Mouse (Mus musculus) hindbrain, embryonic 15.5 days (tissue): Measurements from ENCODE around the gene Hscb. TPM values are rescaled to one million over a fixed set of nuclear protein-coding genes. Genes with fewer than 3 reads are reported as not detected.
"Not testable (repeated sequence)": the region's sequence is repeated elsewhere in the genome, so short reads cannot be mapped to it uniquely, and the experiment has no call there.

Experiments used
- ATAC-seq: fragments of 200-750 bp; cut with Nextera tagmentation; 2 replicates; pipeline ENCODE4 v1.8.0; 2017; ENCODE audit warnings: low read depth, moderate number of reproducible peaks, moderate TSS enrichment; ENCODE audit not compliant: low FRiP score
- H3K27ac ChIP-seq: fragments of 300-500 bp; sonication (generic); replicated peaks from 2 replicates; pipeline ENCODE4 v1.5.1; 2015; ENCODE audit warnings: mild to moderate bottlenecking, inconsistent platforms
- H3K27me3 ChIP-seq: fragments of 300-500 bp; sonication (generic); 2 replicates; pipeline ENCODE4 v1.6.1; 2015; ENCODE audit warnings: control low read depth, inconsistent platforms
- H3K36me3 ChIP-seq: fragments of 300-500 bp; sonication (generic); 2 replicates; pipeline ENCODE4 v1.6.1; 2015; ENCODE audit warnings: control low read depth, inconsistent platforms
- H3K4me1 ChIP-seq: fragments of 300-500 bp; sonication (generic); replicated peaks from 2 replicates; pipeline ENCODE4 v1.6.1; 2015; ENCODE audit warnings: control low read depth, inconsistent platforms
- H3K4me2 ChIP-seq: fragments of 300-500 bp; sonication (generic); 2 replicates; pipeline ENCODE4 v1.6.1; 2015; ENCODE audit warnings: moderate library complexity, mild to moderate bottlenecking, inconsistent platforms
- H3K4me3 ChIP-seq: fragments of 300-500 bp; sonication (generic); 2 replicates; pipeline ENCODE4 v1.5.1; 2015; ENCODE audit warnings: mild to moderate bottlenecking, inconsistent platforms
- H3K9ac ChIP-seq: fragments of 300-500 bp; sonication (generic); 2 replicates; pipeline ENCODE4 v1.6.1; 2015; ENCODE audit warnings: inconsistent platforms
- H3K9me3 ChIP-seq: fragments of 300-500 bp; sonication (generic); 2 replicates; pipeline ENCODE4 v1.6.1; 2016; ENCODE audit warnings: control low read depth, inconsistent platforms
- WGBS: fragments of 180-500 bp; shearing (Covaris S2); methylation state at CpG from one replicate; pipeline ENCODE4 v1.1.7; 2015; 5-methylcytosine and 5-hydroxymethylcytosine counted together
- polyA plus RNA-seq: library from polyadenylated mRNA; unstranded; fragments of >200 nt; fragmentation: Nextera tagmentation; extraction: Ambion mirVana; gene quantifications from 2 replicates; pipeline ENCODE4 v1.2.1, GENCODE M21; 2015

Gene Hscb
- polyA plus RNA-seq: 9.6 and 12.2 TPM in 2 replicates

DNA sequence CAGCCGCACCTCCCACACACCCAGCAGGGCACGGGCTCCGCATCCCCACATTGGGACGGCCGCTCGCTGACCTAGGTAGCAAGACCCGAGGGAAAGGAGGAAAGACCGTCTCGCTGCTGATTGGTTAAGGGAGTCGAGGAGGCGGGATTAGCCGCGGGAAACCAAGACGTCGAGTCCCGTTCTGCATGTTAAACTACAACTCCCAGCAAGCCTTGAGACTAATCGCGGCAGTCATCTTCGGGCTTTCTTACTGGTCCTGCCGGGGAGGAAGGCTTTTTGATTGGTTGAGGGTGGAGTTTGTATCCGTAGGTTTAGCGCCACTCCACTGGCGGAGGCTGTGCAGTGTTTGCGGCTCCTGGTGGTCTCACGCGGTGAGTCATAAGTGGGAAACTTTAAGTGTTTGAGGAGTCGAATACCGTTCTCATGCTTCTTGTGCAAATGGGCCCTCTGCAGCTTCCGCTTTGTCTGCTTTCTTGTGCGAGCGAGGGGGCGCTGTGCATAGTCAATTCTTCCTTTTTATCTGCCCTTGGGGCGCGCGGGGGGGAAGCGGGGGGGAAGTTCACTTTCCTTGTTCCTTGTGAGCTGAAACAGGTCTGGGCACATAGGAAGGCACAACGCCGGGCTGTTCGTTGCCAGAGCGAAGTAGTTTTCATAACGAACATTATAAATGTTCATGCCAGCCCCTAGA, at the start of gene Hscb, which contains the start of gene Chek2:
Gene Hscb, minus strand, starts transcription at position 100 of the 688 bp plus-strand sequence.
Gene Chek2, plus strand, starts transcription at position 302 of the 688 bp plus-strand sequence.
- no peaks in the 10 kb centered on the region for H3K9me3 ChIP-seq
- H3K27me3 ChIP-seq: no peaks in the 10 kb centered on the region
- H3K27ac ChIP-seq: peak within 1 kb of the TSS; percentile 78
- peak within 1 kb of the TSS; percentile 65 for H3K9ac ChIP-seq
- peak within 1 kb of the TSS; percentile 87 for H3K4me2 ChIP-seq
- whole genome bisulfite sequencing: under 1% methylated on average over 41 of the region's 41 CpGs
- H3K36me3 ChIP-seq: no peaks in the 10 kb centered on the region
- peak; percentile 99 for ATAC-seq
- peaks cover 13% of the 10 kb centered on the region for H3K4me1 ChIP-seq
- peak within 1 kb of the TSS; percentile 88 for H3K4me3 ChIP-seq

DNA sequence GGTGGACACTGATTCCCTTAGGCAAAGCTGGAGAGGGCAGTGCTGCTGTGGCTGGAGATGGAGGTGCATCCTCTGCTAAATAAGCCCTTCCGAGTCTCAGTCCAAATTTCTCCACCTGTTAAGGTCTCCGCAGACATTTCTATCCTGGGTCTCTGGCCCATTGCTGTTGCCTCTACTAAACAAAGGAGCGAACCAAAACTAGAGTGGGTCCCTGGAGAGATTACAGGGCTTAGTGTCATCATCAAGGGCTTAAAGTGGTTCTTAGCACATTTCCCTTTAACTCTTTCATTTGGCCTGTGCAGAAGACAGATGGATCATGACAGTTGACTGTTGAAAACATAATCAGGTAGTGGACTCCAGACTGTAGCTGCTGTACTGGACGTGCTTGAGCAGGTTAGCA, 49.0 kb upstream of the Hscb start:
- 86% methylated on average over 4 of the region's 4 CpGs for WGBS
- Histone ChIP-seq H3K4me2 (no peak overlapping the region), H3K4me1 (no peaks in the 10 kb centered on the region), H3K36me3 (peaks cover 8% of the 10 kb centered on the region), H3K27me3 (no peaks in the 10 kb centered on the region), H3K9me3 (no peaks in the 10 kb centered on the region), H3K4me3 (no peak overlapping the region), H3K27ac (no peak overlapping the region), H3K9ac (no peak overlapping the region)
- ATAC-seq: no peak

DNA sequence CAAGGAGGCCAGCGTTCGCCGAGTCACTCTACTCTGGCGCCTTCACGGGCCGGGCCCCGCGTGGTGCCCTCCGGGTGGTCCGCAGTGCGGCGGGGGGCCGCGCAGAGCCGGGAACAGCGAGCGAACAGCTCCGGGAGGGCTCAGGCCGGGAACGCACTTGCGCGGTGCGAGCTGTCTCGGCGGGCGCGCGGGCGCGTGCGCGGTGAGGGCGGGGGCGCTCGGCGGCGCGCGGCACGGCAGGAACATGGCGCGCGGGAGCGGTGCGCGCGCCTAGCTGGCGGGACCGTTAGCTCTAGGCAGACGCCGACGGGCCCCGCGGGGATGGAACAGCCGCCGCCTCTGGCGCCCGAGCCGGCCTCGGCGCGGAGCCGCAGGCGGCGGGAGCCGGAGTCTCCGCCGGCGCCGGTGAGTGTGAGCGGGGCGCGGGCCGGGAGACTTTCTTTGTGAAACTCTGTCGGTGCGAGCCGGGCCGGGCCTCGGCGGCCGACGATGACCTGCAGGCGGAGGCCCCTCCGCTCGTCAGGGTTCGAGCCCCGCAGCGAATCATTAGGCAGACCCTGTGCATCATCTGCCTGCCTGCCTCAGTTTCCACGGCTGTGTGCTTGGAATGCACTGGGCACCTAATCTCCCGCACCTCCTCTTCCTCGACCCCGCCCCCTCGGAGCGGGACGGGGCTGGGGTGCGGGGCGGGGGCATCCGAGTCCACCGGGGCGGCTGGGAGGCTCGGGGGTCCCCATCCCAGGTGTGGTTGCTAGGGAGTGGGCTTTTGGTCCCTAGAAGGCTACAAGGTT, 40.2 kb upstream of the Hscb start, which contains the start of gene Ttc28:
Gene Ttc28, plus strand, starts transcription at position 220 of the 791 bp plus-strand sequence.
- ATAC-seq: peak; percentile 91
- peak within 1 kb of the TSS; percentile 83 for H3K4me2 ChIP-seq
- peaks cover 14% of the 10 kb centered on the region for H3K4me1 ChIP-seq
- no peaks in the 10 kb centered on the region for H3K27me3 ChIP-seq
- H3K4me3 ChIP-seq: peak within 1 kb of the TSS; percentile 85
- WGBS: under 1% methylated on average over 80 of the region's 101 CpGs
- no peaks in the 10 kb centered on the region for H3K36me3 ChIP-seq
- H3K27ac ChIP-seq: peak within 1 kb of the TSS; percentile 88
- peak within 1 kb of the TSS; percentile 89 for H3K9ac ChIP-seq
- no peaks in the 10 kb centered on the region for H3K9me3 ChIP-seq

DNA sequence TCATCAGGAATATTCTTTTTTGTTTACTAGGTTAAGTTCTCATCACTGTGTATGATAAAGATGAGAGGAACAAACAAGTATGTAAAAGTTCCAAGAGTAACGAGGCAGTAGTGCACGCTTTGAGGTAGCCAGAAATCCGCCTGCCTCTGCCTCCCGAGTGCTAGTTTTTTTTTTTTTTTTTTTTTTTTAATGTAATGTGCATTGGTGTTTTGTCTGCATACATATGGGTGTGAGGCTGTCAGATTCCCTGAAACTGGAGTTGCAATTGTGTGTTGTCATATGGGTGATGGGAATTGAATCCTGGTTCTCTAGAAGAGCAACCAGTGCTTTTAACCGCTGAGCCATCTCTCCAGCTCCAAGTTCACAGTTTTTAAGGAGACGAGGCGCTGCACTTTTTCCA, 39.5 kb upstream of the Hscb start:
- peak overlapping the region; percentile 83 for H3K4me2 ChIP-seq
- WGBS: 61% methylated on average over 7 of the region's 7 CpGs
- peak overlapping the region; percentile 85 for H3K4me3 ChIP-seq
- H3K4me1 ChIP-seq: peaks cover 14% of the 10 kb centered on the region
- no peak; the same call in 1 of the 2 replicates for ATAC-seq
- H3K36me3 ChIP-seq: no peaks in the 10 kb centered on the region
- H3K27me3 ChIP-seq: no peaks in the 10 kb centered on the region
- H3K27ac ChIP-seq: peak overlapping the region; percentile 88
- peak overlapping the region; percentile 89 for H3K9ac ChIP-seq
- H3K9me3 ChIP-seq: no peaks in the 10 kb centered on the region

DNA sequence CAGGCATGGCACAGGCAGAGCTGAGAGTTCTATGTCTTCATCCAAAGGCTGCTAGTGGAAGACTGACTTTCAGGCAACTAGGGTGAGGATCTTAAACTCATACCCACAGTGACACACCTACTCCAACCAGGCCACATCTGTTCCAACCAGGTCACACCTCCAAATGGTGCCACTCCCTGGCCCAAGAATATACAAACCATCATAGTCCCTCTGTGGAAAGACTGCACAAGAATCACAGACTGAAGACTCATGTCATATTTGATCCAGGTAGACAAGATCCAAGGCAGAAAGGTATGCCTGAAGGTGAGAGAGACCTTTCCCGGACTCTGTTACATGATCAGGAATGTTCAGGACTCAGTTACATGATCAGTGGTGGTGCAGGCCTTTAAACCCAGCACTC, 38.9 kb upstream of the Hscb start:
- H3K4me2 ChIP-seq, H3K27ac ChIP-seq, H3K4me3 ChIP-seq, H3K9me3 ChIP-seq, ATAC-seq, H3K27me3 ChIP-seq, H3K9ac ChIP-seq, H3K36me3 ChIP-seq: not testable (repeated sequence)
- 100% methylated on average over 1 of the region's 1 CpGs for WGBS
- H3K4me1 ChIP-seq: peaks cover 18% of the 10 kb centered on the region

DNA sequence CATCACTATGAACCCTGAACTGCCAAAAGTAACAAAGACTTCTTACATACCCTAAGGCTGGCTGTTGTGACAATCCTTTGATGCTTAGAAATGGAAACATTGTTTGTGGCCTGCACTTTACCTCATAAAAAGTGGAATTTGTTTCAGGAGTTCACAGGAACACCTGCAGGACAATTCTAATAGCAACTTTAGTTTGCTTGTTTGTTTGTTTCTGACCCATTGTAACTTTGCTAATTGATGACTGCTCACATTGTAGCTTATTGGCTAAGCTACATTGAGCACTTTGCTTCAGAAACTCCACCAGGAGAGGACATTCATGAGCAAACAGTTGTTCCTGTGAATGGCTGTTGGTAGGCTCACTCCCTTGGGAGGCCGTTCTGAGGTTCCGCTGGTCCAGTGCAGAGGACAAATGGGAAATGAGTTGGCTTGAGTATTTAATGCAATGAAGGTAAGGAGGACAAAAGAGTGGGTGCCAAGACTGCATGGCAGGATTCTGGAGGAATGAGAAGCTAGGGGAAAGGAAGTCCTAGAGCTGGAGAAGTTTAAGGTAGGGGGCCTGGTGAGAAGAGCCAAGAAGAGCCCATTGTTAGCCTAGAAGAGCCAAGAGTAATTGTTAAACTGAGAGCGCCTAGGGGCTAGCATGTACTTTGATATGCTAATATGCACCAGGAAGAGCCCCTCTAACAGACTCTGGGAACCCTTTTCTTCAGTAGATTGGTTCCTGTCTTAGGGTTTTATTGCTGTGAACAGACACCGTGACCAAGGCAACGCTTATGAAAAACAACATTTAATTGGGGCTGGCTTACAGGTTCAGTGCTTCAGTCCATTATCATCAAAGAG, 38.3 kb upstream of the Hscb start:
- Histone ChIP-seq H3K4me1 (peaks cover 24% of the 10 kb centered on the region), H3K4me3 (no peak overlapping the region), H3K36me3 (no peaks in the 10 kb centered on the region), H3K27ac (no peak overlapping the region), H3K27me3 (no peaks in the 10 kb centered on the region), H3K9me3 (no peaks in the 10 kb centered on the region), H3K4me2 (no peak overlapping the region), H3K9ac (no peak overlapping the region)
- WGBS: 59% methylated on average over 5 of the region's 5 CpGs
- no peak for ATAC-seq

DNA sequence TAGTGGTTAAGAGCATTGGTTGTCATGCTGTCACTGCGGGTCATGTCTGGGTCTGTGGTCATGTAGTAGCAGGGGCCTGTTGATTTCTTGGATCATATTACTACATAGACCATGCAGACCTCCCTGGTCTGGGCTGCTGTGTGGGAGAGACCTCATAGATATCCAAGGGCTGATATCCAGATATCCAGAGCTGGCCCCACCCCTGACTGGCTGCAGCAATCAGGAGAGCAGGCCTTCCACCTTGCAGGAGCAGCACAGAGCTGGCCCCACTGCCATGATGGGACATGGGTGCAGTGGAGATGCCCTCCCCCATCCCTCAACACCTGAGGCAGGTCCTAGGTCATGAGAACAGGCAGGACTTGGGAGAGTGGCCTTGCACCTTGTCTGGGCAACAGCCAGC, 35.7 kb upstream of the Hscb start:
- H3K27me3 ChIP-seq: no peaks in the 10 kb centered on the region
- H3K4me1 ChIP-seq: peaks cover 19% of the 10 kb centered on the region
- H3K27ac ChIP-seq: no peak overlapping the region

DNA sequence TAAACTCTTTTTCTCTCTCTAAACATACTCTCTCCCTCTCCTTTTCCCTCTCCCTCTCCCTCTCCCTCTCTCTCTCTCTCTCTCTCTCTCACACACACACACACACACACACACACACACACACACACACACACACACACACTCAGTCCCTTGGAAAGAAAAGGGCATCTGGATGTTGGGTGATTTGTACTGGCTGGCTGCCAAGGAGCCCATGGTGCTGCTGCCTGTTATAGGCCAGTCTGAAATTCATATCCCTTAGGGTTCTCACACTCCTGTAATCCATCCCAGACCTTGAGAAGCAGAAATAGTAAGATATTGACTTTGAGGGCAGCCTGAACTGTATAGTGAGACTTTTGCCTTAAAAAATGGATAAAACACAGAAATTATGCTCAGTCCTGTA, 35.1 kb upstream of the Hscb start:
- no peak for ATAC-seq
- no peak overlapping the region for H3K9ac ChIP-seq

More for the DNA sequence above, 35.7 kb upstream of the Hscb start:
- Histone ChIP-seq H3K9me3 (no peaks in the 10 kb centered on the region), H3K36me3 (no peaks in the 10 kb centered on the region), H3K4me2 (no peak overlapping the region), H3K4me3 (no peak overlapping the region), H3K9ac (no peak overlapping the region)
- 92% methylated on average over 1 of the region's 1 CpGs for WGBS
- no peak for ATAC-seq

DNA sequence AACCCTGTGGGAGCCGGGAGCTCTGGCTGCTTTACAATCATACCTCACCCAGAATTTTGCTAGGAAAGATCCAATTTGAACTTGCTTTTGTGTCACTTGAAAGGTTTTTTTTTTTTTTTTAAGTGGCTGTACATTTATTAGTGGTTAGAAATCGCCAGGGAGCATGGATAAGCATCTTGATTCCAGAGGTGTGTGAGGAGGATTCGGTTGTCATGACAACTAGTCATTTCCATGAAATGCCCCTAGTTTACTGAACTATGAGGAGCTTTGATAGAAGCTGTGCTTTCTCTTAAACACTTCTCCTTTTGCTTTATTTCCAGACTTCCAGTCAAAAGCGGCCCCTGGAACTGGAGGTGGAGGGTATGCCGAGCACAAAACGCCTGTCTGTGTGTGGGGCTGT, 33.6 kb upstream of the Hscb start:
- Histone ChIP-seq H3K27ac (peak overlapping the region; percentile 69), H3K9ac (no peak overlapping the region), H3K4me3 (no peak overlapping the region), H3K9me3 (no peaks in the 10 kb centered on the region), H3K36me3 (no peaks in the 10 kb centered on the region), H3K4me1 (peaks cover 25% of the 10 kb centered on the region), H3K4me2 (peak overlapping the region; percentile 1; the same call in 1 of the 2 replicates), H3K27me3 (no peaks in the 10 kb centered on the region)
- no peak; the same call in 1 of the 2 replicates for ATAC-seq
- 49% methylated on average over 6 of the region's 6 CpGs for WGBS

More for the DNA sequence above, 35.1 kb upstream of the Hscb start:
- Histone ChIP-seq H3K27ac (0 out of 2 replicates have a peak overlapping the region, but pooled peaks have one; percentile 20), H3K27me3 (no peaks in the 10 kb centered on the region), H3K4me3 (no peak overlapping the region), H3K4me2 (no peak overlapping the region), H3K9me3 (no peaks in the 10 kb centered on the region), H3K4me1 (peaks cover 17% of the 10 kb centered on the region), H3K36me3 (no peaks in the 10 kb centered on the region)

DNA sequence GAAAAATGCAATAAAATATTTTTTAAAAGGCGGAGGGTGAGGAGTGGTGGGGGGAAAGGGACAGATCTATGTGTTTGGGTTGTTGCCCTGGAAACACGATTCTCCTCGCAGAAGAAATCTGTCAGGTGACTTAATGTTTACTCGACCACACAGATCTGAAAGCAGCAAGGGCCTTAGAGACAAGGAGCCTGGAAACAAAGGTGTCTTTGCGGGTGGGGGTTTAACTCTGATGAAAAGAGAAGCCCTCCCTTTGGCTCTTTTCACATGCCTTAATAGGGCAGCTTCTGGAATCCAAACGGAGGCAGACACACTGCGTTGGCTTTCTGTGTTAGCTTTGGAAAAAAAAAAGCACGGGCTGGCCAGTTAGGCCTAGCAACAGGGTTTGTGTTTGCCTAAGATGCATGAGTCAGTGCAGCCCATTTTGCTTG, 29.7 kb upstream of the Hscb start:
- H3K36me3 ChIP-seq: no peaks in the 10 kb centered on the region
- no peak overlapping the region for H3K9ac ChIP-seq
- H3K27ac ChIP-seq: peak overlapping the region; percentile 61
- H3K4me2 ChIP-seq: no peak overlapping the region; the same call in 1 of the 2 replicates
- WGBS: 34% methylated on average over 8 of the region's 8 CpGs
- no peaks in the 10 kb centered on the region for H3K9me3 ChIP-seq
- peaks cover 28% of the 10 kb centered on the region for H3K4me1 ChIP-seq
- no peak for ATAC-seq
- H3K4me3 ChIP-seq: no peak overlapping the region
- H3K27me3 ChIP-seq: no peaks in the 10 kb centered on the region

DNA sequence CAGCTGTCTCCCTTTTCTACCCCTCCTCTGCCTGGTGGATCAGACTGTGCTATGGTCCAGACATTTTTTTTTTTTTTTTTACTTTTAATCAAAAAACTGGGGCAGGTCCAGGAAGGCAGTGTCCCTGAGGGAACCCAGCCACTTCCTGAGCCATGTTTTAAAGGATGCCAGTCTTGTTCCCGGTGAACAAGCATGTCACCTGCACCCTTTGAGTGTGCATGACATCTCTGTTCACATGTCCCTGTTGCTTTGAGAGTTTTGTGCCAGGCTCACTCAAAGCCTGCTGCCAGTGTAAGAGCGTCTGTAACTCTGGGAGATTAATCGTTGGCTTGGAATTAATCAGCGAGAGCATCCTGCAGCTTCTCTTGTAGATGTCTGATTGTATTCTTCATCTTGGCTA, 28.9 kb upstream of the Hscb start:
- no peaks in the 10 kb centered on the region for H3K9me3 ChIP-seq
- H3K9ac ChIP-seq: no peak overlapping the region
- H3K4me3 ChIP-seq: no peak overlapping the region
- H3K36me3 ChIP-seq: no peaks in the 10 kb centered on the region
- no peak overlapping the region for H3K4me2 ChIP-seq
- no peaks in the 10 kb centered on the region for H3K27me3 ChIP-seq
- WGBS: 31% methylated on average over 4 of the region's 4 CpGs
- ATAC-seq: peak; percentile 65
- H3K4me1 ChIP-seq: peaks cover 24% of the 10 kb centered on the region
- H3K27ac ChIP-seq: peak overlapping the region; percentile 61
